Mouse (Mus musculus) embryonic fibroblast, embryonic 13.5 days (primary cell): ENCODE results near the gene Znhit6. TPM values are rescaled to one million over a fixed set of nuclear protein-coding genes. Genes with fewer than 3 reads are reported as not detected.

Experiments
- H3K27ac ChIP-seq: 2 replicates; pipeline ENCODE4 v1.5.1; 2012; ENCODE audit warnings: low read length, control low read depth, inconsistent platforms; ENCODE audit not compliant: insufficient read depth
- H3K4me1 ChIP-seq: 2 replicates; pipeline ENCODE4 v1.6.1; 2011; ENCODE audit warnings: low read length; ENCODE audit not compliant: control insufficient read depth, insufficient read depth
- H3K4me3 ChIP-seq: 2 replicates; pipeline ENCODE4 v1.5.1; 2011; ENCODE audit warnings: mild to moderate bottlenecking, control low read depth, low read length; ENCODE audit not compliant: insufficient read depth
- CTCF ChIP-seq: IDR thresholded peaks from 2 replicates; pipeline ENCODE4 v1.5.1; 2011; ENCODE audit warnings: mild to moderate bottlenecking, control low read depth, low read length, moderate library complexity, borderline replicate concordance; ENCODE audit not compliant: insufficient read depth
- POLR2A ChIP-seq: IDR thresholded peaks from 2 replicates; pipeline ENCODE4 v1.6.1; 2011; ENCODE audit warnings: low read depth, mild to moderate bottlenecking, control low read depth, low read length, moderate library complexity
- polyA plus RNA-seq: library from polyadenylated mRNA; stranded (reverse); fragments of >200 nt; gene quantifications from 2 replicates; pipeline ENCODE4 v1.2.4, GENCODE M21; 2011; ENCODE audit warnings: low read depth; ENCODE audit not compliant: missing spikeins, insufficient read length

The Znhit6 gene
- polyA plus RNA-seq, 1 experiment: 49.9 TPM

DNA sequence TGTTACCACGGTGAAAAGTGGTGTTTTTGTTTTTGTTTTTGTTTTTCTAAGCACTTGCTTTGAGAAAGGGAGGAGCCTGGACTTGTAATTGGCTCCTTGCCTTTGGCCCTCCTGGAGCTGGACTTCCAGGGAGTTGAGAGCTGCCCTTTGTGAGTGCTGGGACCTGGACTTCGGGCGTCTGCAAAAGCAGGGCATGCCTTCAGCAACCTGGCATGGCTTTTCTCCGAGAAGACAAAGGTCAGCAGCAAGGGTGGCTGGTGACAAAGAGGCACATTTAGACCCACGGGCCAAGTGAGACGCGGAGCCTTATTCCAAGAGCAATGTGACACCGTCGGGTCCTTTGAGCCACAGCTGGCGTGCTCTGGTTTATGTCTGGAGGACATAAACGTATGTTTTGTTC is 66.9 kb downstream of the Znhit6 start:
- TF ChIP-seq POLR2A (no peak), CTCF (no peak)
- Histone ChIP-seq H3K27ac (no peak overlapping the region), H3K4me3 (no peak overlapping the region), H3K4me1 (peaks cover 6% of the 10 kb centered on the region; the same call in 1 of the 2 replicates)

GRCm38 (mm10) chr3:145645463-145645862 is 69.5 kb downstream of the Znhit6 start:
- Histone ChIP-seq H3K27ac (peak overlapping the region; percentile 30; the same call in 1 of the 2 replicates), H3K4me3 (peak overlapping the region; percentile 19), H3K4me1 (peaks cover 6% of the 10 kb centered on the region; the same call in 1 of the 2 replicates)
- TF ChIP-seq POLR2A: peak; percentile 88
- TF ChIP-seq CTCF: no peak

DNA sequence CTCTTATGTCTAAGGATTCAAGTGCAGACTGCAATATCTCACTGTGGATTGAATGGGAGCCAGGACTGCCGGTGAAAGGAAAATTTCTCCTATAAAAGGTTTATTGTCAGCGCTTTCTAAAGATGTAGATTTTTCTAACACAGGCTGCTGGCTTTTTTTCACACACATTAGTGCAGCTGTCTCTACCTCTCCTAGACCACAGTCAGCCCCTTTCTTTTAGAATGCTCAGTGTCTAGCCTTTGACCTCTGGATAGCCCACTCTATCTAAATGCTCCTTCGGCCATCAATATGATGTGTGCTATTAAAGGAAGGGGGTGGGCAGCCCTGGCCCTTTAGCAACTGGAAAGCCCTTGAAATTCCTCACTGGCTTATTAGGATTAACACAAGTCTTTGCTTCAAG is 70.0 kb downstream of the Znhit6 start:
- peak overlapping the region; percentile 12; the same call in 1 of the 2 replicates for H3K27ac ChIP-seq
- no peak for TF ChIP-seq CTCF
- peak; percentile 69 for TF ChIP-seq POLR2A
- peaks cover 6% of the 10 kb centered on the region; the same call in 1 of the 2 replicates for H3K4me1 ChIP-seq

DNA sequence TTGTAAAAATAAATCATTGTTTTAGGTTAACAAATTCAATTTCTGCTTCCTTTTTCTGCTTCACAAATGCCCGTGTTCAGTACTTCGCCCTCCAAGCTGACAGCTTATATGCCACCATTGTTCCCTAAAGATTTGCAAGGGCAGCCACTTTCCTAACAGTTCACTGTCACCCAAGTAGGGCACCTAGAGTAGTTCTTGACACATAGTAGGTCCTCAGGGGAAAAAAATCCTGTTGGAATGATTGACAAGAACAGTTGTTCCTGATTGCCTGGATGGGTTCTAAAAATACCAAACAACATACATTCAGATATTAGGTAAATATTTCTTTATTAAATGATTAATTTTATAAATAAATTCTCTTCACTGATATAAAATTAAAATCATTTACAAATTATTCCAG is 70.7 kb downstream of the Znhit6 start:
- H3K27ac ChIP-seq: no peak overlapping the region
- peak overlapping the region; percentile 67 for H3K4me3 ChIP-seq
- no peak for TF ChIP-seq CTCF
- peak; percentile 76; the same call in 1 of the 2 replicates for TF ChIP-seq POLR2A
- H3K4me1 ChIP-seq: peaks cover 6% of the 10 kb centered on the region; the same call in 1 of the 2 replicates

More for the DNA sequence above, 70.0 kb downstream of the Znhit6 start:
- peak overlapping the region; percentile 51; the same call in 1 of the 2 replicates for H3K4me3 ChIP-seq

GRCm38 (mm10) chr3:145647416-145647815 is 71.4 kb downstream of the Znhit6 start:
- H3K27ac ChIP-seq: peak overlapping the region; percentile 0; the same call in 1 of the 2 replicates
- peak overlapping the region; percentile 67 for H3K4me3 ChIP-seq
- TF ChIP-seq CTCF (no peak), POLR2A (peak; percentile 92)
- H3K4me1 ChIP-seq: peaks cover 6% of the 10 kb centered on the region; the same call in 1 of the 2 replicates

DNA sequence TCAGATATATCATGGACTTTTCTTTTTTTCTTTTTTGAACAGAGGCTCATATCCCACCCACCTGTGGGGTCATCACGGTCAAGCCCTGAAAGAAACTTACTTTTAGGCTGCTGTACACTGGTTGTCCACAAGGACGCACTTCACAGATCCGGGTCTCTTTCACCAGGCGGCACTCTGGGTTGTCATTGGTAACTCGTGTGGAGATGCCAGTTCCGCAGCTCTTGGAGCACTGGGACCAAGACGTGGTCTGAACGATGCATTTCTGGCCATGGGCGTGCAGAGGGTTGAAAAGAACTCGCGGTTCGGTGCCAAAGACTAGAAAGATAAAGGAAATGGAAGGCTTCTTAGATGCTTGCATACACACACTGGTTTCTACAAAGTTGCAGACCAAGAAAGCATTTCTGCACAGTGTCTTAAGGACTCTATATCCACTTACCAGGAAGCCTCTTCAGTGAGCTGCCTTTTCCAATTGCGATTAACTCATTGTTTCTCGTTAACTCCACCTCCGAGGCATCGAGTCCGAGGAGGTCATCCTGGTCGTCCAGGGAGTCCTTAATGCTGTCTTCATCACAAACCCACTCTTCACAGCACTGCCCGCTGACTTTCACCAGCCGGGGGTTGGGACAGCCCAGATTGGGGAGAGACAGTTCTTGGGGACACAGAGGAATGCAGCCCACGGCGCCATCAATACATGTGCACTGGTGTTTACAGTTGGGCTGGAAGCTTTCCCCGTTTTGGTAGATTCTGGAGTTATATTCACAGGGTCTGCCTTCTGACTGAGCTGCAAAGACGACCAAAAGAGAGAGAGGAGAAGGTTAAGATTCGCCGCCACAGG is 72.3 kb downstream of the Znhit6 start:
- peak overlapping the region; percentile 67 for H3K4me3 ChIP-seq
- TF ChIP-seq CTCF (no peak), POLR2A (peak; percentile 68)
- peaks cover 6% of the 10 kb centered on the region; the same call in 1 of the 2 replicates for H3K4me1 ChIP-seq
- peak overlapping the region; percentile 94 for H3K27ac ChIP-seq

GRCm38 (mm10) chr3:145648991-145649851 is 73.2 kb downstream of the Znhit6 start:
- peak overlapping the region; percentile 94 for H3K27ac ChIP-seq
- peaks cover 6% of the 10 kb centered on the region; the same call in 1 of the 2 replicates for H3K4me1 ChIP-seq
- TF ChIP-seq POLR2A (peak; percentile 77), CTCF (no peak; the same call in 1 of the 2 replicates)
- H3K4me3 ChIP-seq: peak overlapping the region; percentile 67

GRCm38 (mm10) chr3:145649852-145650202 is 73.8 kb downstream of the Znhit6 start, which contains the start of gene Ccn1:
TSS of gene Ccn1 (minus strand) at chr3:145649981.
- Histone ChIP-seq H3K27ac (peak within 1 kb of the TSS; percentile 99), H3K4me3 (peak within 1 kb of the TSS; percentile 80), H3K4me1 (peaks cover 6% of the 10 kb centered on the region)
- TF ChIP-seq POLR2A (peak; percentile 96), CTCF (no peak)

GRCm38 (mm10) chr3:145650298-145651011 is 74.5 kb downstream of the Znhit6 start:
- Histone ChIP-seq H3K27ac (peak overlapping the region; percentile 99), H3K4me1 (peaks cover 6% of the 10 kb centered on the region), H3K4me3 (peak overlapping the region; percentile 80)
- TF ChIP-seq POLR2A (peak; percentile 53), CTCF (no peak)
